Mouse (Mus musculus) T-cell, adult 2 months (primary cell): Measurements from ENCODE around the gene Med20.
A peak's percentile ranks its signal among the peaks of the same experiment; 100 is the strongest.

Experiments
- DNase-seq: peaks from one replicate; pipeline ENCODE4 v3.0.0; 2022; ENCODE audit warnings: low spot score

The Med20 gene

DNA sequence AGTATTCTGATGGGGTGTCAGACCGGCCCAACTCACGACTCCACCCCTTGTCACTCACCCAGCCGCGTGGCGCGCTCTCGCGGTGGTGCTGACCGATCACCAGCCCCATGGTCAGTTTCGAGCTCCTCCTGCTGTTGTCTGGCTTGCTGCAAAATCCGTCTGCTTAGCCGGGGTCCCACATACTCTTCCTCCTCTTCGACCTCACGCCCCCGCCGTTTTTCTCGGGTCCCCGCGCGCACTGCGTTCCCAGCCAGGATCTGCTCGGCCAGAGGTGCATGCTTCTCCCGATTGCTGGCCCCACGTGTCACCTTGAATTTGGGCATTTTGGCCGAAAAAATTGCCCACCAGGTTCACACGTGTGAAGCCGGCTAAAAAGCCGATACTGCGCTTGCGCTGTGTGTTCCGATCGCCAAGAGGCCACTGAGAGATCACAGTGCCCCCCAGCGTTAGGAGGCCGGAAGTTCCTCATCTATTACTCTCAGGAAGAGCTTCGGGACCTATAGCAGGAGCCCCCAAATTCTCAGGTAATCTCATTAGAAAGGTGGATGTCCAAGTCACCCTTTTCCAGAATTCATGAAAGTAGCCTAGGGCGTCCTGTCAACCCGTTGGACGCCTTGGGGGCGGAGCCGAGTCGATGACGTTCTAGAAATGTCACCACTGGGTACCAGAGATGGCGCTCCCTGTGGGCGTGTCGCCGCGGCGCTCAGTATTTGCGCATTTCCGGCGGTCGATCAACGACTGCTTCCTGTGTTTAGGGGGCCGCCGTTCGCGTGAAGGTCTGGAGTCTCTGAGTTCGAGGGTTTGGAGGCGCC is at the start of gene Med20, which contains the start of the genes Bysl and Gm20517:
Gene Med20 (plus strand): TSS at position 734 of the 812 bp plus-strand sequence.
Gene Bysl (minus strand): TSS at position 644 of the 812 bp plus-strand sequence.
Gene Gm20517 (plus strand): TSS at position 741 of the 812 bp plus-strand sequence.
- DNase-seq, result peak; percentile 96

DNA sequence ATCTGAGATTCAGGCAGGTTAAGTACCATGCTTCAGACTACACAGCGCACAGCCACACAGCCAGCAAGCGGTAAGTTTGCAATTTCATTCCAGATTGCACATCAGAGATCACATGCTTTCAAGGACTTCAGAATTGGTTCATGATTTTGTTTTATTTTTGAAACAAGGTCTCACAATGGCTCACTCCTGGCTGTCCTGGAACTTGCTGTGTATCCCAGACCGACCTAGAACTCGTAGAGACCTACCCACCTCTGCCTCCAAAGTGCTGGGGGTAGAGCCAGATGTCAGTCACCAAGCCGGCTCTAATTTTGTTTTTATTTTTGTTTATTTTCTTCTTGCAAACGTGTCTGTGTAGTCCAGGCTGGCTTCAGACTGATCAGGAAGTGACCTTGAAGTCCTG is 48.5 kb upstream of the Med20 start:
- no peak for DNase-seq

DNA sequence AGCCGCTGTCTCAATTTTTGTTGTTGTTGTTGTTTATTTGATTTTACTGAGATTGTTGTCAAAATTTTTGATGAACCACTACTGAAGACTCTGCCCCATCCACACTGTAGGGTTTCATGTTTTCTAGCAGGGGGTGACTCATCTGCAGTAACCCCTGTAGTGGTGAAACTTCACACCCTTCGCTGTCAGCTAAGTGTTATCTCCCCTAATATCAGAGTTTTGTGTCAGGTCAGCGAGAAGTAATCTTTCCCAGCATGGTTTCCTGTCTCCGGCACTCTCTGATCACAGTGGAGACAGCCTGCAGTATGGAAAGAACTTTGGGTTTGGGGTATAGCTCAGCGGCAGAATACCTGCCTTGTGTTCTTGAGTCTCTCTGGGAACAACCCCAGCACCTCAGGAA is 46.8 kb upstream of the Med20 start:
- DNase-seq, result no peak

DNA sequence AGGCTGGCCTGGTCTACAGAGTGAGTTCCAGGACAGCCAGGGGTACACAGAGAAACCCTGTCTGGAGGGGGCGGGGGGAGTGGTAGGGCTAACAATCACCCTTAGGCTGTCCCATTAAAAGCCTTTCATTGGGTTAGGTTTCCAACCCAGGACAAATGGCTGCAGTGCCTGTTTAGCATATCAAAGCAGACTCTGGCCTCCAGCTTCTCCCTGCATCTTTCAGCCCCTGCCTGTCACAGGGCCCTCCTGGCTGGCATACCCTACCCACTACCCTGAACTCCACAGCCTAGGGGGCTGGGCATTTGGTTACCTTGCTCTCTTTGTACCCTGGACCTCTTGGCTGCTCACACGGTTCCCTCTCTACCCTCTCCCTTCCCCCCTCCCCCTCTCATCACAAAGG is 45.2 kb upstream of the Med20 start:
- no peak for DNase-seq

DNA sequence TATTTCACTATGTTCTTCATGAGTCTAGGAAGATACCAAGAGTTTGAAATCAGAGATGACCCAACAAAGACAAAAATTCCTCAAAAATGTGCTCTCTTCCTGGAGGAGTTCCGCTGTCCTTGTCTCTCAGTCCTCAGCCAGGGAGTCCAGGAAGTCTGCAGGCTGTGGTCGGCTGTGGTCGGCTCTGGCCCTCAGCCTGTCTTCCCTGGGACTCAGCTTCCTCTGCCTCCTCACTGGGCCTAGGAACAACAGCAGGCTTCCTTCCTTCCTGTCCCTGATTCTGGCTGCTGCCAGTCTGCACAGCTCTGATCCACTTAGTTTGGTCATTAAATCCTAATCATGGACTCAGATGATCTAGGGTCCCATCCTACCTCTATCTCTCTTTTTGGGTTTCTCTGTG is 44.1 kb upstream of the Med20 start:
- DNase-seq, result no peak

DNA sequence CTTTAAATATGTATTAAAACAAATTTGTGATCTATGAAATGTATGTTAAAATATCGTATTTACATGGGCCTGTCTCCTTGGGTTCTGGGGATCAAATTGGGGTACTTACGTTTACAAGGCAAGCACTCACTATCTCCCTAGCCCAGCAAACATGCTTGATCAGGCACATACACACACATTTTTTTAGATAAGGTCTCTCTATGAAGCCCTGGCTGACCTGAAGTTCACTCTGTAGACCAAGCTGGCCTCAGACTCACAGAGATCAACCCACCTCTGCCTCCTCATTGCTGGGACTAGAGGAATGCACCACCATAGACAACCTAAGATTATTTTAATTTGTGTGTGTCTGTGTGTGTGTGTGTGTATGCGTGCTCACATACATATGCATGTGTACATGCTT is 43.0 kb upstream of the Med20 start:
- DNase-seq, result no peak

DNA sequence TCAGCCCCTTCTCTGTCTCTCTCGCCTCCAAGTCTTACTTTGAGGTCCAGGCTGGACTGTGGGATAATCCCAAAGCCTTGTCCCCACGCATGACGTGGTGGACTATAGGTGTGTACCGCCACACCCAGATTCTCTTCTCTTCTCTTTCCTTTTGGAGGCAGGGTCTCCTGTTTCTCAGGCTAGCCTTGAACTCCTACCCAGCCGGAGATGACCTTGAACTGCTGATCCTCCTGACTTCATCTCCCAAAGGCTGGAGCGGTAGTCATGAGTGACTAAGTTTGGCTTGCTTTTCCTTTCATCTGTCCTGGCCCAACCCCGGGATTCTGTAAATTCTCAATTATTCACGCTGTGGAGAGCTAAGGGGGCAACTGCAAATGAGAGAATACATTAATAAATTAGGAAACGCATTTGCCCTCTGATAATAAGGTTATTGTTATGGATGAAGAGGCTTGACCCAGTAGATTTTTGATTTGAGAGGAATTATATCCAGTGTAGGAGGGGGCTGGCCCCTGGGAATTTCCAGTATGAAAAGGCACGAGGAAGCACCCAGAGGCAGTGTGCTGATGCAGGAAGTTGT is 42.3 kb upstream of the Med20 start:
- no peak for DNase-seq

DNA sequence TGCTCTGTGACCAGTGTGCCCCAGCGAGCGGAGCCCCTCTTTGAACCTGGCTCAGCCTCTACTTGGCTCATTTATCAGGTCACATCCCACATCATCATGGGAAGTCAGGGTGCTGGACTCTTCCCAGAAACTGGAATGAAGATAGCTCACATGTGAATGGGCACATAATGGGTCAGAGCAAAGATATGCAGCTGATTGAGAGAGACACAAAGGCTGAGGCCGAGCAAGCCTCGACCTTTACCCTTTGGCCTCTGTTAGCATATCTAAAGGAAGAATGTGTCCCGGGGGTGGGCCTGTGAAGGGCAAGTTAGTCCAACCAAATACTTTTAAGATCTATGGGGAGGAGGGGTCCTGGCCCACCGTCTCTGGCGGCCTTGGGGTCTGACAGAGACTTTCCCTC is 39.8 kb upstream of the Med20 start:
- DNase-seq, result no peak

DNA sequence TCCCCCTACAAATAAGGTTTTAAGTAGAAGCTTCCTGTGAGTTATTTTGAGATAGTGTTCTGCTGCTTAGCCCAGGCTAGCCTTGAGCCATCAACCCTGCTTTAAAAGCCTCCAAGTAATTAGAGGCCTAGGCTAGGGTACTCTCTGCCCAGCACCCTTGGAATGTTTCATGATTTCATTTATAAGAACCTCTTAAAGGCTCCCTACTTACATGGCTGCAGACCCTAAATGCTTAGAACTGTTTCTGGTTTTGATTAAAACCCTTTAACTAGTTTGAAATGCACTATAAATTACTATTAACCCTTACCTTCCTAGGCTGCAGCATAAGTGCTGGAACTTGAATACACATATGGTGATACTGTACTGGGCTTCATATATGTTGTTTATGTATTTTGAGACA is 38.9 kb upstream of the Med20 start:
- DNase-seq, result no peak

DNA sequence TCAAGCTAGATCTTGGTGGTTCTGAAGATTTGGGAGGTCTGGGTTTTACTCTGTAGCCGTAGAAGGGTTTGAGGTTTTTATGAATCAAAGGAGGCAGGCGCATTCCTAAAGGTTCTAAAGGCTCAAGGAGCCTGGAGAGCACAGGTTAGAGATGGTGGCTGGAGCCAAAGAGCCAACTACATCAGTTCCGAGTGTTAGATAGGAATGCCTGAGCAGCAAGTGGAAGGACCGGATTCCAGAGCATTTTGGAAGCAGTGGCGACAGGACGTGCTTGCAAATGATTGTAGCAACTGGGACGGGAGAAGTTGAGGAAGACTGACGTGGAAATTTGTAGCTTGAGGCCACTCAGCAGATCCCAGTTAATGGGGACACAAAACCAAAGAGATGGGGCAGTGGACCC is 37.4 kb upstream of the Med20 start:
- DNase-seq, result no peak

DNA sequence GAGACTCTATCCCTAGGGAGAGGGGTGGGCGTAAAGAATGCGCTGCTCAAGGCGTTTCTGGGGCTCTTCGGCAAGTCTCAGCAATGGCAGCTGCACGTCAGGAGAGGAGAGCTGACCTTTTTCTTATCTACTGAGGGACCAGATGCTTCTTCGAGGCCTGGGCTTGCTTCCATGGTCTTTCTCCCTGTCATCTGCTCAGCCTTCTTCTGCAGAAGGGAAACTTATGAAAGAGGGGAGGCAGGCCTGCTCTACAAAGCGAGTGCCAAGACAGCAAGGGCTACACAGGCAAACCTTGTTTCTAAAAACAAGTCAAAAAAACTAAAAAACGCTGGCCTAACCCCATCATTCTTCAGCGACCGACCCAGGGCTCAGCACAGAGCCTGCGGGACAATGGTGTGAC is 36.6 kb upstream of the Med20 start:
- no peak for DNase-seq

DNA sequence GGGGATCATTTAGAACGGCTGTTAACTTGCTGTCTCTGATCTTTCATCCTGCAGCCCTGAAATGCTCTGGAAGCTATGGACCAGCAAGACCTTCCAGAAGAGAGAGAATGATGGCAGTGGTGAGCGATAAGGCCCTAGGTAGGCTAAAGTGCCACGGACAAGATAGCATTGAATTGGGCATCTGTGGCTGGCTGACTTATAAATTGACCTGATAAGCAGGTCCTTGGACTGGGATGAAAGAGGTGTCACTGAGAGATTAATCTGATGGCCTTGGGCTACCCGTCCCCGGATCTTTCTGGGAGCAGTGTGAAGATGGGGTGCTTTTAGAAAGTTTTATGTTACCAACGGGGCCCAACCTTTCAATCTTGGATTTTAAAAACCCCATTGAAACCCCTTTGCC is 32.7 kb upstream of the Med20 start:
- no peak for DNase-seq

DNA sequence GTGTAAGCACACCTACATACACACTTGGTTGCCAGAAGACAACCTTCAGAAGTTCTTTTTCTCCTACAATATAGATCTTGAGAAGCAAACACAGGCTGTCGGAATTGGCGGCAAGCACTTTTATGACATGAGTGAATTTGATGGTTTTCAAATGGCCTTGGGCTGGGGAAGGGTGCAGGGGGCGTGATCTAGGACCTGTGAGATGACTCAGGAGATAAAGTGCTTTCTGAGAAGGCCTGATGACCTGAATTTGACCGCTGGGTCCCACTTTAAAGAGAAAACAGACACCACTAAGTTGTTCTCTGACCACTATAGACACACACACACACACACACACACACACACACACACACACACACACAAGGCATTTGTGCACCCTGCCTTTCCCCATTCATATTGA is 30.4 kb upstream of the Med20 start:
- no peak for DNase-seq

DNA sequence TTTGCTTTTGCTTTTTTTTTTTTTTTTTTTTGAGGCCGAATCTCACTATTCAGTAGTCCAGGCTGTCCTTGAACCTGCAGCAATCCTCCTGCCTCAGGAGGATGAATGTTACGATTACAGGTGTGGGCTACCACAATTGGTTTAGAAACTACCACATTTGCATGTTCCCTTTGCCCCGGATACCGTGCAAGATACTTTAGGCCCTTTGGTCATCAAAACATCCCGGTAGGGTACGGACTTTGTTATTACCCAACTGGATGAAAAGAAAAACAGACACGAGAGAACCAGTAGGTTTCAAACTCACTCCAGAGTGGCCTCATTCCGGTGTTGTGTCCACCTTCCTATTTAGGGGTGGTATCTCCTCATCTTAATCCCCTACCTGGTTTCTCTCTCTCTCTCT is 22.9 kb upstream of the Med20 start:
- no peak for DNase-seq

DNA sequence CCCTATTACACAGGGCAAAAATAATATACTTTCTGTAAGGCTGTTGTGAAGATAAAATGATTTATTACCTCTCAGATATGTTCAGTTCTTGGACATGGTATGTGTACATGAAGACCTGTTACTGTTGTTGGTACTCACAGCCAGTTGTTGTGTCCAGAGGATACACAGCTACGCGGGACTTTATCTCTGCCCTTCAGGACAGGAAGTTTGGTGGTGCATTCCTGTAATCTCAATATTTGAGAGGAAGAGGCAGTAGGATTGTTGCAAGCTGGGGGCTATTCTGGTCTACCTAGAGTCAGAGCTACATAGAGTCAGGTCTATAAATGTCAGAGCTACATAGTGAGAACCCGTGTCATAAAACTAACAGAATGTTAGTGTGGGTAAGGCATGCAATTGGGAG is 20.3 kb upstream of the Med20 start:
- DNase-seq, result no peak

DNA sequence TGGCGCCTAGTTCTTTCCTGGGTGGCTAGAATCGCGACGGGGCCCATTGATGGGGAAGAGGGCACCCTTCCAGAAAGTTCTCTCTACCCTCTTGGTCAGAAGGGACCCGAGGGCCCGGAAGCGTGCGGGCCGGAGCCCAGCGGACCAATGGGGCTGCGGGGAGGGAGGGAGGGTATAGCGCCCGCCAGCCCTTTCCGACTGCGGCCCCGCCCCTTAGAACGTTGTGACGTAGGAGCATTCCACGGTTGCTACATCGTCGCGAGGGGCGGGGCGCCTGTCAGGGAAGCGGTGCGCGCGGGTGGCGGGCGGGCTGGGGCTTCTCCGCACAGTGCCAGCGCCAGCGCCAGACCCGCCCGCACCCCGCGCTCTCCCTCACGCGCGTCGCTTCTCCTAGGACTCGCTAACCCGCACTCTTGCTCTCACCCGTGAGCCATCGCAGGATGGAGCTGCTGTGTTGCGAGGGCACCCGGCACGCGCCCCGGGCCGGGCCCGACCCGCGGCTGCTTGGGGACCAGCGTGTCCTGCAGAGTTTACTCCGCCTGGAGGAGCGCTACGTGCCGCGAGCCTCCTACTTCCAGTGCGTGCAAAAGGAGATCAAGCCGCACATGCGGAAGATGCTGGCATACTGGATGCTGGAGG is 18.0 kb upstream of the Med20 start:
- peak; percentile 90 for DNase-seq

DNA sequence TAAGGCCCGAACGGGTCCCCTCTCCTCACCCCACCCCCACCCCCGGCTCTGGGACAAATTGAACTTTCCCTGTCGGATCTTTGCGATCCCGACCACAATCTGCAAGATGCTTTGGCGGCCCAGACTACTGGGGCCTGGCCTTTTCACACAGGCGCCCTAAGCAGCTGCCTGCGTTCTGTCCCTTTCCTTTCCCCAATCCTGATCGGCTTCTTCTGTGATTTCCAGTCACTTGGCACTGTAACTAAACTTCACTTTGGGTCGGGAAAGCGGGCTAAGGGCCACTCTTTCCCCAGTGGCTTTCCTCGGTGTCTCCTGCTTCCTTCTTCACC is 17.6 kb upstream of the Med20 start:
- no peak for DNase-seq

DNA sequence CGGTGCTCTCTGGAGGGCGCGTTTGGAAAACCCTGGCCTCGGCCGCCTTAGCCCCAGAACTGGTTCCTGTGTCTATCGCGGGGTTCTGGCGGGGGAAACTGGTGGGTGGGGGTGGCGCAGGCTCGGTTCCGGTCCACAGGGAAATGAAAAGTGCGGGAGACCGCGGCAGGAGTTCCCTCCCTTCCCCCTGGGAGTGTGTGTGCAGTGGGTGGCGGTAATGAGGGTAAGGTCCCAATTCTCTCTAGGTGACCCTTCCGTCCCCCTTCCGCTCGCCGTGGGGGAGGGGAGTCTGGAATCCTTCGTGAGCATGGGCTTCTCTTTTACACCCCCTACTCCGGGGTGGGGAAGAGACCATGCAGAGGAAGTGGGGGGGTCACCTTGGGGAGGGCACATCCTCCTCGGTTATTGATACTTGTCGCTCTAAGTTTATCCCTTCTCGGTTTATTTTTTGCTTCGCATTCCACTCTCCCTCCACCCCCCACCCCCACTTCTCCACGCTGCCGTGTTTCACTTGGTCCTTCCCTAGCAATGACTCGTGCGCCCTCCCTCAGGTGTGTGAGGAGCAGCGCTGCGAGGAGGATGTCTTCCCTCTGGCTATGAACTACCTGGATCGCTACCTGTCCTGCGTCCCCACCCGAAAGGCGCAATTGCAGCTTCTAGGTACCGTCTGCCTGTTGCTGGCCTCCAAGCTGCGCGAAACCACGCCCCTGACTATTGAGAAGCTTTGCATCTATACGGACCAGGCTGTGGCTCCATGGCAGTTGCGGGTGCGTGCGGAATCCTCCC is 17.0 kb upstream of the Med20 start:
- peak; percentile 23 for DNase-seq

DNA sequence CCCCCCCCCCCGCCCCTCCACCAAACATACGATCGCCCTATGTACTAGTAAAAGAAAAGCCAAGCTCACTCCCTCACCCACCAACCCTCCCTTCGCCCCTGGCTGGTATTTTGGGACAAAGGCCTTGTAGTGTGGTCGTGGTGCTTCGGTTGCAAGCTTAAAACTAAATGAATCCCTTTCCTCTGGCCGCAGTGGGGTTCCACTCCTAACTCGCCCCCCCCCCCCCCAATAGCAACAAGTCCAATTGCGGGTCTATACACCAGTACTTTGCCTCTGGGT is 16.5 kb upstream of the Med20 start:
- DNase-seq, result no peak

DNA sequence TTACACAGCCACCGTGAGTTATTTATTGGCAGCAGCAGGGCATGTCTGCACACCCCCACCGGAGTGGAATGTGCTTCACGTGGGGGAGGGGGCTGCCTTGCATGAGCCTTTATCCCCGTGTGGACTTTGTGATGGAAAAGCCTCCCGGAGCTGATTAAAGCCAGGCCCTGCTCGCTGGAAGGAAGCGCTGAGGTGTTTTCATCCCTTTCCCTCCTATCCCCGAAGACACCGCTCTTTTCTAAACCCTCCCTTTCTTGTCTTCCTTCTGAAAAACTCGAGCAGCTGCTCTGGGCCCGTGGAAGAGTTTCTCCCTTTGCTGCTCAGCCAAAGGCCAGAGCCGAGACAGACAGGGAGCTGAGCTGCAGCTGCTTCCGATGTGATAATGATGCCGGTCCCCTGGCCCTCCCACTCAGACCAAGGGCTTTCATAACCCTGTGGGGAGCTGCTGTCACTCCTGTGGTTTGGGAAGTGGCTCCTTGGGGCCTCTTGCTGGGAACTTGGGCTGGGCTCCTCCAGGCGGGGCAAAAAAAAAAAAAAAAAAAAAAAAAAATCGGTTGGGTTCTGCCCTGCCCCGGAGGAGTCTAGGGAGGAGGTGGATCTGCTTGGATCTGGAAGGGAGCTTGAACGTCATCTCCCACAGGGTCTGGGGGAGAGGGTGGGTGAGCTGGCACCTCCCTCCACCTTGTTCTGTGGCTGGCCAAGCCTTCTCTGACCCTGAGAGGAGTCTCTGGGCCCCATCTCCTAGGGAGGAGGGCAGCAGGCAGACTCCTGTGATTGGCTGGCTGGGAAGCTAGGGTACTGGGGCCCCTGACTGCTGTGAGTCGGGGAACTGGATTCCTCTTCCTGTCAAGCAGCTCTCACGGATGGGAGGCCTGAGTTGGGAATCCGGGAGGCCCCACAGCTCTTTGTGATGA is 15.9 kb upstream of the Med20 start:
- peak; percentile 15 for DNase-seq

DNA sequence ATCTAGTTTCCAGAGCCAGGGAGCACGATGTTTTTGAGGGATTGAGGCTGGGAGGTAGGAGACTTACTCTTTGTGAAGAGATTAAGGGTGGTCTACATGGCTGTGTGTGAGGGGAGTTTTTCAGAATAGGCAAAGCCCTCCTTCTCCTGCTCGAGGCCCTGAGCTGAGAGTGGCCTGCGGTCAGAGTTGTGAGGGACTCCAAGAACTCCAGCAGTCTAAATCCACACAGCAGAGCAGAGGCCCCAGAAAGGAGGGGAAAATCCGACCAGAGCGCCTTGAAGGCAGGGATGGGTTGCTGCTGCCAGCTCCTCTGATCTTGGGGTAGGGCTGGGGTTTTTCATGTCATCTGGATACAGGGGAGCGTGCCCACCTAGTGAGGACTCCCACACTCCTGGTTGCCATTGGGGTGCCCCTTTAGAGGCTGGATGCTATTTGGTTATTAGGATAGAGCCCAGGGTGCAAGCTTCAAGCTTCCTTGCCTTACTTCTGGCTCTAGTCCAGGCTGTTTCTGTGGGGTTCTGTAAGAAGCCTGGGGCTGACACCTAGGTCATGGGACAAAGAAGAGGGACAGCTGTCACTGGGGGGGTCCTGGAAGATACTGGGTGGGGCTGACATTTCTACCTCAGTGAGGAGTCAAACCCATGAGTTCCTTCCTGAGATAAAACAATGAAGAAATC is 15.1 kb upstream of the Med20 start:
- no peak for DNase-seq
